Mouse (Mus musculus) frontal cortex, postnatal 14 days (tissue): ENCODE data around the gene Gm13279.
"Not testable (repeated sequence)": the region's sequence is repeated elsewhere in the genome, so short reads cannot be mapped to it uniquely, and the experiment has no call there.

Source experiments
- DNase-seq, 2 experiments: peaks; one replicate each; pipeline ENCODE4 v3.0.0; 2022; ENCODE audit warnings: low spot score in 2 of 2

Gm13279 gene

GRCm38 (mm10) chr4:88797097-88797496, at the start of gene Gm13279:
Gene Gm13279, plus strand, starts transcription at chr4:88797397.
- DNase-seq = not testable (repeated sequence)

- no peak for DNase-seq
Measured at GRCm38 (mm10) chr4:88749926-88750325, 47.3 kb upstream of the Gm13279 start.

GRCm38 (mm10) chr4:88754818-88755340, 42.3 kb upstream of the Gm13279 start, which contains the start of gene Gm13271:
Gene Gm13271, plus strand, starts transcription at chr4:88754868.
- peak; percentile 72 to 82 for DNase-seq

- peak in 1 of 2 experiments; percentile 6 for DNase-seq
Measured at GRCm38 (mm10) chr4:88756581-88757513, 40.4 kb upstream of the Gm13279 start.

- peak; percentile 91 to 95 for DNase-seq
Measured at GRCm38 (mm10) chr4:88757628-88758031, 39.6 kb upstream of the Gm13279 start.

GRCm38 (mm10) chr4:88758751-88759150, 38.4 kb upstream of the Gm13279 start:
- DNase-seq = not testable (repeated sequence)

GRCm38 (mm10) chr4:88759610-88760268, 37.5 kb upstream of the Gm13279 start, which contains the start of gene Gm13283:
Gene Gm13283, plus strand, starts transcription at chr4:88760119.
- peak; percentile 19 to 31 for DNase-seq

- peak; percentile 32 to 47 for DNase-seq
Measured at GRCm38 (mm10) chr4:88760431-88760830, 36.8 kb upstream of the Gm13279 start.

GRCm38 (mm10) chr4:88761776-88762175, 35.4 kb upstream of the Gm13279 start:
- peak; percentile 76 to 78 for DNase-seq

GRCm38 (mm10) chr4:88762341-88762740, 34.9 kb upstream of the Gm13279 start:
- DNase-seq = peak in 1 of 2 experiments; percentile 13

- peak; percentile 14 to 16 for DNase-seq
Measured at GRCm38 (mm10) chr4:88763384-88764018, 33.7 kb upstream of the Gm13279 start.

GRCm38 (mm10) chr4:88773534-88773933, 23.7 kb upstream of the Gm13279 start, which contains the start of gene Gm13290:
Gene Gm13290, plus strand, starts transcription at chr4:88773834.
- DNase-seq = not testable (repeated sequence)

- not testable (repeated sequence) for DNase-seq
Measured at GRCm38 (mm10) chr4:88776622-88777021, 20.6 kb upstream of the Gm13279 start, which contains the start of gene Gm13289. Gene Gm13289, plus strand, starts transcription at chr4:88776922.

GRCm38 (mm10) chr4:88779550-88779949, 17.6 kb upstream of the Gm13279 start, which contains the start of gene Gm13272:
Gene Gm13272, plus strand, starts transcription at chr4:88779850.
- not testable (repeated sequence) for DNase-seq

- not testable (repeated sequence) for DNase-seq
Measured at GRCm38 (mm10) chr4:88780320-88780719, 16.9 kb upstream of the Gm13279 start.

GRCm38 (mm10) chr4:88781831-88782230, 15.4 kb upstream of the Gm13279 start, which contains the start of gene Ifnz:
Gene Ifnz, plus strand, starts transcription at chr4:88782131.
- DNase-seq = not testable (repeated sequence)

- DNase-seq = not testable (repeated sequence)
Measured at GRCm38 (mm10) chr4:88782335-88782734, 14.9 kb upstream of the Gm13279 start.

- DNase-seq = not testable (repeated sequence)
Measured at GRCm38 (mm10) chr4:88785409-88785808, 11.8 kb upstream of the Gm13279 start, which contains the start of gene Gm13276. Gene Gm13276, plus strand, starts transcription at chr4:88785709.

- DNase-seq = peak; percentile 27 to 63
Measured at GRCm38 (mm10) chr4:88788402-88788801, 8.8 kb upstream of the Gm13279 start, which contains the start of gene Gm13277. Gene Gm13277, plus strand, starts transcription at chr4:88788632.

GRCm38 (mm10) chr4:88791250-88791649, 5.9 kb upstream of the Gm13279 start, which contains the start of gene Gm13278:
Gene Gm13278, plus strand, starts transcription at chr4:88791550.
- not testable (repeated sequence) for DNase-seq
